Mouse (Mus musculus): ENCODE results near the gene Fbxw27.
"Not testable (repeated sequence)": the region's sequence is repeated elsewhere in the genome, so short reads cannot be mapped to it uniquely, and the experiment has no call there.

The Fbxw27 gene

GRCm38 (mm10) chr9:109790570-109790969, at the start of gene Fbxw27:
Fbxw27 (minus strand) TSS chr9:109790670.
- DNase-seq (ENCODE audit: low spot score) = not testable (repeated sequence)

DNA sequence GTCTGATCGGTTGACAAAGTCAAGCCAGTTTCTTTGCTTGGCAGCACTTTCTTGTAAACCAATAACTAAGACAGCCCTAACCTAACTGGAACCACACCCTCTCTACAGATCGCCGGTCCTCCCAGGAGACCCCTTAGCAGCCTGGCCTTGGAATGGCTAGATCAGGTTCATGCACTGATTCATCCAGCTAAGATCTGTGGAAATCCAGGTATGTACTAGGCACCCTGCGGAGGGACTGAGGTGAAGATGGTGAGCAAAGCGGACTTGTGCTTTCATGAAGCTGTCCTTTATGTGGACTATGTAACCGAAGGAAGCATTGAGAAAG, 42.6 kb upstream of the Fbxw27 start:
- DNase-seq (ENCODE audit: low spot score) = no peak

GRCm38 (mm10) chr9:109832391-109833087, 42.1 kb upstream of the Fbxw27 start, which contains the start of gene Nme6:
Nme6 (plus strand) TSS chr9:109832749.
- peak; percentile 94 for DNase-seq (ENCODE audit: low spot score)

DNA sequence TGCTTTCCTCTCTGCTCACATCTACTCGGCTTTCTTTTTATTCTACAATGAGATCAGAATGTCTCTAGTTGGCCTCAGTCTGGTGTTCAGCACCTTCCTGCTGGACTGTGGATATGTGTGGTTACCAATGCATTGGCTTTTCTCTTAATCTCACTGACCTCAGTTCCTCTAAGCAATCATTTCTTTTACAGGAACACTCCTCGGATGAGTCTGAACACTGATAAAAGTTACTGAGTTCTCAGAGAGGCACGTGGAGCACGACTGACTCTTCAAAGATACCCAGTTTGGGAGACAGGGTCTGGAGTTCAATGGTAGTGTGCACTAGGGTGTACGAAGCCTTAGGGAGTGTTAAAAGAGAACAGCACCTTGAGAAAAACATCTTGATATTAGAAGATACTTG, 35.7 kb upstream of the Fbxw27 start:
- no peak for DNase-seq (ENCODE audit: low spot score)

DNA sequence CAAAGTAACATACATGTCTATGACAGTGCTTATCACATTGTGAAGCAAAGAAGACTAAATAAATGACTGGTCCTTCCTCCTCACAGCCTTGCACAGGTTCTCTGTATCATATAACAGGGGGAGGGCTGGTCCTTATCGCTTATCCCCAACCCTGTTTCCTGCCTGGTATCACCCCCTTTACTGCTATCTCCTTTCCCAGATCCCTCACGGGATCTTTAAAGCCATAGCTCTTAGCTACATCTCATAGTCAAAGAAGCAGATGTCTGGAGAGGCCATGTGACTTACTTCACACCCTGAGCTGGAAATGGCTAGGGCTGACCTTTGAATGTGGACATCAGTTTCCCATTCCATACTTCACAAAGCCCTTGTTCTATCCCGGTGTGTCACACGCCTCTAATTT, 35.3 kb upstream of the Fbxw27 start:
- DNase-seq (ENCODE audit: low spot score) = no peak

GRCm38 (mm10) chr9:109816341-109816740, 25.9 kb upstream of the Fbxw27 start:
- DNase-seq (ENCODE audit: low spot score) = no peak

DNA sequence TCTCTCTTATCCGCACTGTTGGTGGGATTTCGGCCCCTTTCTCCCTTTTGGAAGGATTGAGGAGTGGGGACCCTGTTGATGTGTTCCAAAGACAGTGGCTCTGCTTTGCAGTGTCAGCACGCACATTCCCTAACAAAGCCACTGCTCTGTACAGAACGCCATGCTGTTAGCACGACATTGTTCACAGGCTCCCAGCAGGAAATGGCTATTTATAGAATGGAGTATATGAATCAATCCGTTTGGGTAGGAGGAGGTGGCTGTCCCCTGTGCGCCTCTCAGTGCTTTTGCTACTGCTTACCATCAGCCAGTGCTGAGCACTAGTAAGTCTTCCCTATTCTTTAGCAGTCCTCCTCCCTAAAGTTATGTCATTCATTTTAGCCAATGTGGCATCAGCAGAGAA, 23.0 kb upstream of the Fbxw27 start:
- DNase-seq (ENCODE audit: low spot score) = no peak

- DNase-seq (ENCODE audit: low spot score) = no peak
These were observed 21.5 kb upstream of the Fbxw27 start, which contains the start of gene Spink8 for GRCm38 (mm10) chr9:109811980-109812379. Spink8 (plus strand) TSS chr9:109812280.

DNA sequence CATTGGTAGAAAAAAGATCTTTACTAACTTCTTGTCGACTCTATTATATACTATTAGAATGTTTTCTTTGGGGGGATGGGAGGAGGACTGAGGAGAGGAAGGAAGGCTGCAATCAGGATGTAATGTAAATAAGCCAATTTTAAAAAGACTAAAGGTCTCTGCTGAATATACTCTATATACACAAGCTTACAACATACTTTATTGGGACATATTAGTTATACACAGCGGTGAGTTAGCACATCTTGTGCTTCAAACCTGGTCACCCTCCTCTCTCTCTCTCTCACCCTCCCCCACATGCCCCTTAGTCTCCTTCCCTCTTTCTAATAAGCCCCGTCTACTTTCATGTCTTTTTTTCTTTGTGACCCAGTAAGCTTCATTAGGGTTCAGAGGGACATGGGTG, 17.4 kb upstream of the Fbxw27 start:
- DNase-seq (ENCODE audit: low spot score) = no peak

DNA sequence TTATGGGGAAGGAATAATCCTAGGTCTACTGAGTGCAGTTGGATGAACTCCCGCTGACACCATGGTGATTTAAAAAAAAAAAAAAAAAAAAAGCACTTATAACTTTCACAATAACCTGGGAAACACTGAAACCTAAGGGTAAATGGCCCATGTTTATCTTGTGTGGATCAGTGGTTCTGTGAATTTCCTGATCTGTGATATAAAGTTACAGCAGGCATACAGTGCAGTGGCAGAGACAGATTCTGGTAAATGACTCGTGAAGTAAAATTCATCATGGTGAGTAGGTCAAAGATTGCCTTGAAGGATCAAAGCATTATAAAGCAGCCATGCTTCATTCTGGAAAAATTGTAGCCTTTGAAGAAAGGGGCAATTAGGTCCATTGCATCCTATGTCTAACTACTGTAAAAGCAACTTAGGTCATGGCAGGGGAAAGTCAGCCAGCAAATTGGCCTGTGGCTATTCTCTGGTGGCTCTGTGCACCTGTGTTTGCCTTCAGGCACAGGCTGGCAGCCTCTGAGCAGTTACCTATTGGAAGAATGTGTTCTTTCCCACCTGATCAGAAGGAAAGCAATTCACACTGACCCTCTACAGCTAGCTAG, 16.3 kb upstream of the Fbxw27 start:
- DNase-seq (ENCODE audit: low spot score) = no peak

GRCm38 (mm10) chr9:109806260-109806659, 15.8 kb upstream of the Fbxw27 start:
- DNase-seq (ENCODE audit: low spot score) = no peak

GRCm38 (mm10) chr9:109805596-109805995, 15.1 kb upstream of the Fbxw27 start:
- not testable (repeated sequence) for DNase-seq (ENCODE audit: low spot score)

GRCm38 (mm10) chr9:109798051-109798450, 7.6 kb upstream of the Fbxw27 start:
- DNase-seq (ENCODE audit: low spot score) = peak; percentile 66

- DNase-seq (ENCODE audit: low spot score) = peak; percentile 7
These were observed 5.3 kb upstream of the Fbxw27 start for GRCm38 (mm10) chr9:109795811-109796210.

DNA sequence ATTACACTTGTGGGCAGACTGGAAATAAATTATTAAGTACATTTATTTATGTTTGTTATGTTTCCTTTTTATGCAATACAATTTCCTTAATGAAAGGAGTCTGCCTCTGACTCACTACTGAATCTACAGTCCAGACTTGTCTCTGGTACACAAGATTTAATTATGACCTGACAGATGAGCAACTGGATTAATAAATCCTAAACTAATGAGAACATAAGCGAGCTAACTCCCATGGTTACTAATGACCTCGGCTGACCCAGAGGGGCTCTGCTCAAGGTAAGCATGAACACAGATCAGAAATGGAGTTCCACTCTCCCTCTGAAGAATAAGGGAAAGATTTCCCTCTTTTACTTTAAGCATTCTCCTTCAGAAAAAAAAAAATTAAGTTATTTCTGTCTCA, 4.8 kb upstream of the Fbxw27 start:
- peak; percentile 20 for DNase-seq (ENCODE audit: low spot score)

DNA sequence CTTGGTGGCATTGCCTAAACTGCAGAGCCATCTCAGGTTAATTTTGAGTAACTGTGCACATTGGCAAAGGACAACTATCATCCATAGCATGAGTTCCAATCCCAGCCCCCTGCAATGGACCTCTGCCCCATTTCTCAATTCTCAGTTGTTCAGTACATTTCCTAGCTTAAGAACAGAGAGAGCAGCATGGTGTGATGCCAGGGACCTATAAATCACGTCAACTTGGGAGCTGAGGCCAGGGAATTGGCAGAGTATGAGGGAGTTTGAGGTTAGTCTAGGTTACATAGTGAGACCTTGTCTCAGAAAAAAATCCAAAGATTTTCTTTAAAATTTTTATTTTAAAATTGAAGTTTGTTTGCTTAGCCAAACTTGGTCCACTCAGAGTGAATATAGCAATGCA, 23.6 kb downstream of the Fbxw27 start:
- not testable (repeated sequence) for DNase-seq (ENCODE audit: low spot score)

- not testable (repeated sequence) for DNase-seq (ENCODE audit: low spot score)
These were observed 44.5 kb downstream of the Fbxw27 start, which contains the start of gene Fbxw26 for GRCm38 (mm10) chr9:109745989-109746388. Fbxw26 (minus strand) TSS chr9:109746089.

All from retina, embryonic 14.5 days (tissue).